Mouse (Mus musculus): ENCODE data around the gene Rnf138rt1. TPM values are rescaled to one million over a fixed set of nuclear protein-coding genes. Genes with fewer than 3 reads are reported as not detected.
A peak's percentile ranks its signal among the peaks of the same experiment; 100 is the strongest.

The Rnf138rt1 gene
- total and polyA plus RNA-seq, 2 experiments from 2014 or later: 7.5 to 12.9 TPM

DNA sequence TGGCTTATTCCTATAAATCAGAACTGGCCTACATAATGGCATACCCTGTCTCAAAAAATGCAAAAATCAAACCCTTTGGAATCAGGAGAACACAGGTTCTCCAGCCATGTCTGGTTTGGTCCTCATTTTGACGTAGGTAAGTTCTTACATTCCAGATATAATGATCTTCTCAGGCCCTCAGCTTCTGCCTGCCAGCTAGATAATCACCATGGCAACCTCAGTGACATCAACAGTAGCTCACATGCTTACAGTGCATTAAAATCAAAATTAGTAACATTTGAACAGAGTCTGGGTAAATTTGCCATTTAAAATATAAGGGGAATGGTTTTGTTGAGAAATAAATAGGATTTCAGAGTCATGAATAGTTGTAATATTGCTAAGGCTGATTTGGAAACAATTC is 22.2 kb downstream of the Rnf138rt1 start:
- ATAC-seq (ENCODE audit: low FRiP score) (no peak), DNase-seq (ENCODE audit: low spot score) (no peak)
- no peak for TF ChIP-seq CTCF (IDR thresholded peaks at IDR 0.05)
- no peak overlapping the region for H3K27ac ChIP-seq (ENCODE audit: low read depth, low read length)
- no peak overlapping the region for H3K9ac ChIP-seq (replicated peaks; ENCODE audit: low read length, poor library complexity, severe bottlenecking)
- no peak overlapping the region for H3K4me2 ChIP-seq (ENCODE audit: low read depth, low read length, poor library complexity, severe bottlenecking)
- no peak overlapping the region for H3K4me3 ChIP-seq (ENCODE audit: low read depth, low read length)
- no peaks in the 10 kb centered on the region for H3K36me3 ChIP-seq (ENCODE audit: insufficient read depth, low read length)
- 43% methylated on average over 1 of the region's 1 CpGs for WGBS
- no peaks in the 10 kb centered on the region for H3K9me3 ChIP-seq (ENCODE audit: low read length)
- peaks cover 2% of the 10 kb centered on the region; the same call in 1 of the 2 replicates for H3K27me3 ChIP-seq (ENCODE audit: insufficient read depth, low read length)
- no peaks in the 10 kb centered on the region for H3K4me1 ChIP-seq (ENCODE audit: insufficient read depth, low read length)

DNA sequence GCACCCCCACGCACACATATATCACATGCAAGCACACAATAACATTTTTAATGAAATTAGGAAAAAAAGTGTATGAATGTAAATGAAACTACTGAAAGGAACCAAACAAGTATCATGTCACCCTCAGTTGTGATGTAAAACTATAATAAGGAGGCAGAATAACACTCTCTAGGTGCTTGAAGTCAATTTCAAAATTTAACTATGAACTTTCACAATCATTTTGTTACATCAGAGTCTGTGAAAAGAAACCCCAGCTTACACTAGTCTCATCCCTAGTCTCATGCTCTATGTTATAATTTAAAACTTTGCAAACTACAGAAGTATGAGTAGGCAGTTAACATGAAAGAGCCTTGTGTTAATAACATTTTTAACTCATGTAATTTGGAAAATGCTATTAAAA is 27.0 kb downstream of the Rnf138rt1 start:
- no peaks in the 10 kb centered on the region; the same call in 1 of the 2 replicates for H3K27me3 ChIP-seq (ENCODE audit: insufficient read depth, low read length)
- 93% methylated on average over 1 of the region's 1 CpGs for WGBS
- ATAC-seq (ENCODE audit: low FRiP score): no peak

DNA sequence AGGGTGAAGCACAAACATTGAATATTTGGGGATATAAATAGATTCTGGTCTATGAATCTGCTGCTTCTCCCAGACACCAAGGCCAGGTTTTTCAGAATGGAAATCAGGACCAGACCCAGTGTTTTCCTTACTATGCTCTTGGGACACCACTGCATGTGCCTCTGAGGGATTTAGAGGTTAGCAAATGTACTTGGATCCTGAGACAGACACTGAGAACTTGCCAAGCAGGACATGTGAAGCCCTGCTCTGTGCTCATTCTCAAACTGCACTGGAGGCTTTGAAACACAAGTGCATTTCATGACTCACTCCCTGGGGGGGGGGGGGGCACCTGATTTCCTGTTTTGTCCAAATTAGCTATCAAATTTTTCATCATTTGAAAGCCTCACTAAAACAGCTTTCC is 37.5 kb downstream of the Rnf138rt1 start:
- TF ChIP-seq CTCF (IDR thresholded peaks at IDR 0.05): no peak
- no peaks in the 10 kb centered on the region for H3K9me3 ChIP-seq (ENCODE audit: low read length)
- no peak overlapping the region for H3K4me3 ChIP-seq (ENCODE audit: low read depth, low read length)
- H3K9ac ChIP-seq (replicated peaks; ENCODE audit: low read length, poor library complexity, severe bottlenecking): no peak overlapping the region
- H3K4me1 ChIP-seq (ENCODE audit: insufficient read depth, low read length): no peaks in the 10 kb centered on the region
- H3K4me2 ChIP-seq (ENCODE audit: low read depth, low read length, poor library complexity, severe bottlenecking): peak overlapping the region; percentile 26; the same call in 1 of the 2 replicates
- H3K36me3 ChIP-seq (ENCODE audit: insufficient read depth, low read length): no peaks in the 10 kb centered on the region
- ATAC-seq (ENCODE audit: low FRiP score): no peak
- H3K27me3 ChIP-seq (ENCODE audit: insufficient read depth, low read length): no peaks in the 10 kb centered on the region
- peak overlapping the region; percentile 38 for H3K27ac ChIP-seq (ENCODE audit: low read depth, low read length)
- DNase-seq (ENCODE audit: low spot score): no peak

More for the DNA sequence above, 27.0 kb downstream of the Rnf138rt1 start:
- Histone ChIP-seq H3K27ac (ENCODE audit: low read depth, low read length) (no peak overlapping the region), H3K36me3 (ENCODE audit: insufficient read depth, low read length) (no peaks in the 10 kb centered on the region), H3K4me2 (ENCODE audit: low read depth, low read length, poor library complexity, severe bottlenecking) (no peak overlapping the region), H3K9me3 (ENCODE audit: low read length) (no peaks in the 10 kb centered on the region), H3K4me1 (ENCODE audit: insufficient read depth, low read length) (no peaks in the 10 kb centered on the region), H3K4me3 (ENCODE audit: low read depth, low read length) (no peak overlapping the region), H3K9ac (replicated peaks; ENCODE audit: low read length, poor library complexity, severe bottlenecking) (no peak overlapping the region)
- TF ChIP-seq CTCF (IDR thresholded peaks at IDR 0.05): no peak
- no peak for DNase-seq (ENCODE audit: low spot score)

DNA sequence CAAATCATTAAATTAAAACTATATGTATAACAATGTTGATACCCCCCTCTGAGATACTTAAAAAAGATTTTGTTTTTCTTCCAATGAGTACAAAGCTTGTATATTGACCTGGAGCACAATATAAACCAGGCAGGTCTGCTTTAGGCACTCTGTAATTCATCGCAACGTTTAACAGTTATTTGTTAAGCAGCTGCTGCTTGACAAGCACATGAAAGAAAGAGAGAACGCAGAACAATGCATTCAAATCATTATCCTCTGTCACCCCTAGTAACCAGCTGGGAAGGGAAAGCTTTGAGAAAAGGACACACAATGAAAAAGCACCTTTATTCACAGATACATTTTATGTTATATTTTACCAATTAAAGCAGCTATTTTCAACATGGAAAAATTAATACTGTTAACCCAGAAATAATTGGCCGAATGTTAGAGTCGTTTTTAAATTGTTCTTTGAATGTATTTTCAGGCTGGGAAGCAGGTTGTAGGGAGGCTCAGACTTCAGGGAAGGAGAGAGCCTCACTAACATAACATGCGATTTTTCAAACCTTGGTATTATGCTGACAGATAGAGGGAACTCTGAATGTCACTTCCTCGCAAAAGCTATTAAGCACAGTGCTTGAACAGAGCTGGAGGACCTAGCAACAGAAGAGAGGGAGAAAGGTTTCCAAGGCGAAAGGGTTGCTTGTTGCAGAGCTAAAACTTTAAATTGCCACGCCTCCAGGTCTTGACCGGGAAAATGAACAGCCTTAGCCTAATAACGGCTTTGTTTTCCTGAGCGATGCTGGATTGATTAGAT is 38.1 kb downstream of the Rnf138rt1 start:
- no peaks in the 10 kb centered on the region for H3K9me3 ChIP-seq (ENCODE audit: low read length)
- DNase-seq (ENCODE audit: low spot score) (peak; percentile 11), ATAC-seq (ENCODE audit: low FRiP score) (no peak)
- no peaks in the 10 kb centered on the region for H3K4me1 ChIP-seq (ENCODE audit: insufficient read depth, low read length)
- no peak overlapping the region for H3K9ac ChIP-seq (replicated peaks; ENCODE audit: low read length, poor library complexity, severe bottlenecking)
- no peak for TF ChIP-seq CTCF (IDR thresholded peaks at IDR 0.05)
- H3K4me3 ChIP-seq (ENCODE audit: low read depth, low read length): no peak overlapping the region
- H3K4me2 ChIP-seq (ENCODE audit: low read depth, low read length, poor library complexity, severe bottlenecking): peak overlapping the region; percentile 26; the same call in 1 of the 2 replicates
- 21% methylated on average over 12 of the region's 12 CpGs for WGBS
- H3K27me3 ChIP-seq (ENCODE audit: insufficient read depth, low read length): no peaks in the 10 kb centered on the region
- H3K36me3 ChIP-seq (ENCODE audit: insufficient read depth, low read length): no peaks in the 10 kb centered on the region
- H3K27ac ChIP-seq (ENCODE audit: low read depth, low read length): peak overlapping the region; percentile 38; the same call in 1 of the 2 replicates

DNA sequence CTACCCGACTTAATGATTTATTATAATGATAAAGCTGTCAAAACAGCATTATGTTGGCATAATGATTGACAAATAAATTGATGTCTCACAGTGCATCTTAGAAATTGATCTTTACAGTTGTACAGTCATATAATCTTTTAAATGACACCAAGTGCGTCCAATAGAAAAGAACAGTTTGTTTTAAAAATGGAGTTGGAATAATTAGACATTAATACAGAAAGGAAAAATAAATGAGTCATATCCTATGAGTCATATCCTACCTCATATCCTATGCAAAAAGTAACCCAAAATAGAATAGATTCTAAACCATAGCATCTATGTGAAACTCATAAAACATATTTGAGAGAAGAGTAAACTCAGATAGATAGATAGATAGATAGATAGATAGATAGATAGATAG is 40.5 kb downstream of the Rnf138rt1 start:
- 74% methylated on average over 2 of the region's 2 CpGs for WGBS
- no peak overlapping the region for H3K27ac ChIP-seq (ENCODE audit: low read depth, low read length)
- H3K9me3 ChIP-seq (ENCODE audit: low read length): no peaks in the 10 kb centered on the region
- no peaks in the 10 kb centered on the region for H3K36me3 ChIP-seq (ENCODE audit: insufficient read depth, low read length)
- H3K4me3 ChIP-seq (ENCODE audit: low read depth, low read length): no peak overlapping the region
- no peak for DNase-seq (ENCODE audit: low spot score)
- H3K4me1 ChIP-seq (ENCODE audit: insufficient read depth, low read length): no peaks in the 10 kb centered on the region
- no peak overlapping the region for H3K4me2 ChIP-seq (ENCODE audit: low read depth, low read length, poor library complexity, severe bottlenecking)
- TF ChIP-seq CTCF (IDR thresholded peaks at IDR 0.05): no peak
- no peak for ATAC-seq (ENCODE audit: low FRiP score)
- no peaks in the 10 kb centered on the region for H3K27me3 ChIP-seq (ENCODE audit: insufficient read depth, low read length)
- H3K9ac ChIP-seq (replicated peaks; ENCODE audit: low read length, poor library complexity, severe bottlenecking): no peak overlapping the region

Other genes starting within 250 kb of the Rnf138rt1 start
- 0.71 and 0.85 TPM in 2 replicates for gene Grpr, start 211.7 kb downstream of the Rnf138rt1 start, total RNA-seq (2014; rRNA removed)
- 0.77 and 1.0 TPM in 2 replicates for gene Grpr, start 211.7 kb downstream of the Rnf138rt1 start, polyA plus RNA-seq (2015; fragmentation: Nextera tagmentation; extraction: Ambion mirVana)
- 61.8 and 73.7 TPM in 2 replicates for gene Ap1s2, start 147.7 kb upstream of the Rnf138rt1 start, total RNA-seq (2014; rRNA removed)
- gene Ap1s2, start 147.7 kb upstream of the Rnf138rt1 start, polyA plus RNA-seq (2015; fragmentation: Nextera tagmentation; extraction: Ambion mirVana): 113 and 130 TPM in 2 replicates
- gene Zrsr2, start 197.3 kb upstream of the Rnf138rt1 start, total RNA-seq (2014; rRNA removed): 17.3 and 19.6 TPM in 2 replicates
- 83.4 and 89.7 TPM in 2 replicates for gene Zrsr2, start 197.3 kb upstream of the Rnf138rt1 start, polyA plus RNA-seq (2015; fragmentation: Nextera tagmentation; extraction: Ambion mirVana)